Mouse (Mus musculus): ENCODE data around the gene S100a16. TPM values are rescaled to one million over a fixed set of nuclear protein-coding genes. Genes with fewer than 3 reads are reported as not detected.

The S100a16 gene
- total RNA-seq (2023), result not detected

GRCm38 (mm10) chr3:90537141-90537904 lies at the start of gene S100a16:
TSS of gene S100a16 (plus strand) at chr3:90537254.

GRCm38 (mm10) chr3:90490696-90491256 lies 46.3 kb upstream of the S100a16 start, which contains the start of gene Snapin:
TSS of gene Snapin (minus strand) at chr3:90491033.

GRCm38 (mm10) chr3:90508950-90509746 lies 27.9 kb upstream of the S100a16 start, which contains the start of gene Chtop:
TSS of gene Chtop (minus strand) at chr3:90509498.

GRCm38 (mm10) chr3:90513796-90514590 lies 23.1 kb upstream of the S100a16 start, which contains the start of the genes S100a1 and S100a13:
TSS of gene S100a1 (minus strand) at chr3:90514392.
TSS of gene S100a13 (plus strand) at chr3:90514435.

GRCm38 (mm10) chr3:90526580-90526979 lies 10.5 kb upstream of the S100a16 start, which contains the start of gene S100a14:
TSS of gene S100a14 (plus strand) at chr3:90526856.

GRCm38 (mm10) chr3:90560008-90560628 lies 23.1 kb downstream of the S100a16 start, which contains the start of gene S100a3:
TSS of gene S100a3 (plus strand) at chr3:90560578.

GRCm38 (mm10) chr3:90589947-90590346 lies 52.9 kb downstream of the S100a16 start, which contains the start of gene S100a2:
TSS of gene S100a2 (plus strand) at chr3:90590247.

Other genes with a start within 250 kb of the S100a16 start
- 10 to 100 TPM; 77.6 to 81.0 TPM for gene Gatad2b, start 244.1 kb upstream of the S100a16 start, total RNA-seq (2023)
- gene Slc27a3, start 147.3 kb upstream of the S100a16 start, total RNA-seq (2023), result 1 to 10 TPM; 1.1 to 1.5 TPM
- 10 to 100 TPM; 35.1 to 39.0 TPM for gene Ints3, start 103.6 kb upstream of the S100a16 start, total RNA-seq (2023)
- gene Npr1, start 71.4 kb upstream of the S100a16 start, total RNA-seq (2023), result under 1 TPM in 1 of 2 experiments, not detected in 1; 0.52 TPM
- 10 to 100 TPM; 40.5 to 47.3 TPM for gene Ilf2, start 61.1 kb upstream of the S100a16 start, total RNA-seq (2023)
- gene Snapin, start 46.2 kb upstream of the S100a16 start, total RNA-seq (2023), result 10 to 100 TPM; 42.2 to 43.7 TPM
- gene Chtop, start 27.8 kb upstream of the S100a16 start, total RNA-seq (2023), result 100 to 1,000 TPM; 112 to 113 TPM
- gene S100a1, start 22.9 kb upstream of the S100a16 start, total RNA-seq (2023), result 10 to 100 TPM; 24.1 to 24.6 TPM
- 10 to 100 TPM; 36.8 to 37.4 TPM for gene S100a13, start 22.8 kb upstream of the S100a16 start, total RNA-seq (2023)
- under 1 TPM in 1 of 2 experiments, not detected in 1; 0.52 TPM for gene S100a14, start 10.4 kb upstream of the S100a16 start, total RNA-seq (2023)
- gene S100a3, start 23.3 kb downstream of the S100a16 start, total RNA-seq (2023), result 1 to 10 TPM in 1 of 2 experiments, not detected in 1; 1.0 TPM
- gene S100a2, start 53.0 kb downstream of the S100a16 start, total RNA-seq (2023), result not detected
- gene Gm42674, start 64.7 kb downstream of the S100a16 start, total RNA-seq (2023), result not detected
- 1,000 to 10,000 TPM; 1,255 to 1,377 TPM for gene S100a4, start 66.5 kb downstream of the S100a16 start, total RNA-seq (2023)
- gene S100a5, start 71.3 kb downstream of the S100a16 start, total RNA-seq (2023), result not detected
- 100 to 1,000 TPM; 672 to 834 TPM for gene S100a6, start 75.6 kb downstream of the S100a16 start, total RNA-seq (2023)
- not detected for gene S100a7a, start 116.8 kb downstream of the S100a16 start, total RNA-seq (2023)
- 10 to 100 TPM in 1 of 2 experiments, 1 to 10 TPM in 1; 9.4 to 13.9 TPM for gene S100a8, start 131.7 kb downstream of the S100a16 start, total RNA-seq (2023)
- 10 to 100 TPM; 10.3 to 13.2 TPM for gene S100a9, start 158.5 kb downstream of the S100a16 start, total RNA-seq (2023)
- gene Pglyrp4, start 189.7 kb downstream of the S100a16 start, total RNA-seq (2023), result not detected
- not detected for gene Gm5849, start 240.6 kb downstream of the S100a16 start, total RNA-seq (2023)

Measured in monocyte, adult 59 days (primary cell).